Mouse (Mus musculus): ENCODE measurements around the gene Sap18b.
"Not testable (repeated sequence)": the region's sequence is repeated elsewhere in the genome, so short reads cannot be mapped to it uniquely, and the experiment has no call there.

Gene Sap18b

GRCm38 (mm10) chr8:95821266-95821665 lies 3.9 kb upstream of the Sap18b start:
- no peak for DNase-seq (ENCODE audit: extremely low read depth, low read depth)

DNA sequence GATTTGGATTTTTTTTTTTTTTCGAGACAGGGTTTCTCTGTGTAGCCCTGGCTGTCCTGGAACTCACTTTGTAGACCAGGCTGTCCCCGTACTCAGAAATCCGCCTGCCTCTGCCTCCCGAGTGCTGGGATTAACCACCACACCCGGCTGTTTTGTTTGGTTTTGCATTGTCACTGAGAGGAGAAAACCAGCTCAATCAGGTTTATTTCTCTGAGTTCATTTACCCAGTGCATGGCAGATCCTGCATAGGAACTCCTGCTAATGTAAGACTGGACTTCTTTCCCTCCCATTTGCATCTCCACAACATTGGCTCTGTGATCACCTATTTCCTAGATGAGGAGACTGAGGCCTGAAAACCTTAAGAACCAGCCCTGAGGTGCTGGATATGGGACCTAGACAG lies 3.0 kb upstream of the Sap18b start:
- DNase-seq (ENCODE audit: extremely low read depth, low read depth): no peak

DNA sequence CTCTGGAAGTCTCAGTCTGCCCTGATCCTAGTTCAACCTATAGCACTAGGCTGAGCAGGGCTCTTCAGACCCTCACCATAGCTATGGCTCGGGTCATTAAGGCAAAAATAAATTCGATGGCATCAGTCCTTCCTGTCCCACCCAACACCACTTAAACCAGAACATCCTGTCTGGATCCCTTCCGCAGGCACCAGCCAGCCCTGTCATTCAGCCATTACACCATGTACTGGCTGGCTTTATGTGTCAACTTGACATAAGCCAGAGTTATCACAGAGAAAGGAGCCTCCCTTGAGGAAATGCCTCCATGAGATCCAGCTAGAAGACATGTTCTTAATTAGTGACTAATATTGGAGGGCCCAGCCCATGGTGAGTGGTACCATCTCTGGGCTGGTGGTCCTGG lies 2.4 kb upstream of the Sap18b start:
- no peak for DNase-seq (ENCODE audit: extremely low read depth, low read depth)

GRCm38 (mm10) chr8:95830144-95830543 lies 5.0 kb downstream of the Sap18b start:
- no peak for DNase-seq (ENCODE audit: extremely low read depth, low read depth)

- DNase-seq (ENCODE audit: extremely low read depth, low read depth): peak; percentile 64
Observed at GRCm38 (mm10) chr8:95832603-95833434, 7.7 kb downstream of the Sap18b start.

- DNase-seq (ENCODE audit: extremely low read depth, low read depth): no peak
Observed at GRCm38 (mm10) chr8:95833435-95833984, 8.4 kb downstream of the Sap18b start.

GRCm38 (mm10) chr8:95835891-95836290 lies 10.7 kb downstream of the Sap18b start:
- DNase-seq (ENCODE audit: extremely low read depth, low read depth): no peak

DNA sequence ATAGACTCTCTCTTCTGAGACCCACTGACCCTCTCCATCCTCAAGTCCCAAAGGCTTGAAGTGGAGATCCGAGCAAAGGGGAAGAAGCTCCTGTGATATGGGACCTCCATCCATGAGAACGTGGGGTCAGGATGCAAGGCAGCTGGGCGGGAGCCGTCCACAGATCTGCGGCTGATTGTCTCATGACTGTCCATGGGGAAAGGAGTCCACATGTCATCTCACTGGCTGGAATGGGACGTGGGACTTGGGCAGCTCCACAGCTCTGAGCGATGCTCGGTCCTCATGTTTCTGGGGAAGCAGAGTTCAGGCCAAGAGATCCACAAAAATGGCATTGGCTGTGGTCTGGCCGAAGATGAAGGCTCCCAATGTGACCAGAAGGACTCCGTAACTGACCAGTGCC lies 12.1 kb downstream of the Sap18b start:
- no peak for DNase-seq (ENCODE audit: extremely low read depth, low read depth)

GRCm38 (mm10) chr8:95839289-95839688 lies 14.1 kb downstream of the Sap18b start:
- DNase-seq (ENCODE audit: extremely low read depth, low read depth): no peak

DNA sequence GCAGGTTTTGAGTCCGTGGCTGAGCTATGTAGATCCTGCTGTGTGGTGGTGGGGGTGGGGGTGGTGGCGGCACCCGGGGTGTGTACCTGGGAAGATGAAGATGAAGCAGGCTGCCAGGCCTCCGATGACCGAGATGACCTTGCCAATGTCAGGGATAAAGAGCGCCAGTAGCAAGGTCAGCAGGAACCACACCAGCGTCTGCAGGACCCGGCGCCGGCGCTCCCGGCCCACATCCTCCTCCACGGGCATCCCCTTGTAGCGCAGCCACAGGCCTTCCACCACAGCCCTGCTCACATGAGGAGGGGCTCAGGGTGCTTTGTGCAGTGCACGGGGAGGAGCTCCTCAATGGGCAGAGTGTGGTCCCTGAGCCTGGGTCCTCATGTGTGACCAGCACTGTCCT lies 16.3 kb downstream of the Sap18b start:
- no peak for DNase-seq (ENCODE audit: extremely low read depth, low read depth)

GRCm38 (mm10) chr8:95843968-95844367 lies 18.8 kb downstream of the Sap18b start:
- no peak for DNase-seq (ENCODE audit: extremely low read depth, low read depth)

- DNase-seq (ENCODE audit: extremely low read depth, low read depth): no peak
Observed at GRCm38 (mm10) chr8:95845026-95845425, 19.9 kb downstream of the Sap18b start.

DNA sequence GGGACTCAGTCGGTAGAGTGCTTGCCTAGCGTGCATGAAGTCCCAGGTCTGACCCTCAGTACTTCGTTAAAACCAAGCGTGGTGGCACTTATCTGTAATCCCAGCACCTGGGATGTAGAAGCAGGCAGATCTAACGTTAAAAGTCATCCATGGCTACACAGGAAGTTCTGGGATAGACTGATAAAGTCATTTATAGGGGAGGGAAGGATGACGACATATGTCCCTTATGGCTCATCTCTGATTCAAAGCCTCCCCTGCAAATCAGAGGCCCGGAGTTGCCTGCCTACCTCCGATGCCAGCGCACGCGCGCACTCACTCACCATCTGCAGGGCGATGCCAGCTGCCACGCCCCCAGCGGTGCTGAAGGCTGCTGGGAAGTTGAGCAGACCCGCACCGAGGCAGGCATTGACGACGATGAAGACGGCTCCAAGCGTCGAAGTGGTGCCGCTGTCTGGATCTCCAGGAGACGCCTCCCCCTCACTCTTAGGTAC lies 23.0 kb downstream of the Sap18b start:
- DNase-seq (ENCODE audit: extremely low read depth, low read depth): peak; percentile 85

DNA sequence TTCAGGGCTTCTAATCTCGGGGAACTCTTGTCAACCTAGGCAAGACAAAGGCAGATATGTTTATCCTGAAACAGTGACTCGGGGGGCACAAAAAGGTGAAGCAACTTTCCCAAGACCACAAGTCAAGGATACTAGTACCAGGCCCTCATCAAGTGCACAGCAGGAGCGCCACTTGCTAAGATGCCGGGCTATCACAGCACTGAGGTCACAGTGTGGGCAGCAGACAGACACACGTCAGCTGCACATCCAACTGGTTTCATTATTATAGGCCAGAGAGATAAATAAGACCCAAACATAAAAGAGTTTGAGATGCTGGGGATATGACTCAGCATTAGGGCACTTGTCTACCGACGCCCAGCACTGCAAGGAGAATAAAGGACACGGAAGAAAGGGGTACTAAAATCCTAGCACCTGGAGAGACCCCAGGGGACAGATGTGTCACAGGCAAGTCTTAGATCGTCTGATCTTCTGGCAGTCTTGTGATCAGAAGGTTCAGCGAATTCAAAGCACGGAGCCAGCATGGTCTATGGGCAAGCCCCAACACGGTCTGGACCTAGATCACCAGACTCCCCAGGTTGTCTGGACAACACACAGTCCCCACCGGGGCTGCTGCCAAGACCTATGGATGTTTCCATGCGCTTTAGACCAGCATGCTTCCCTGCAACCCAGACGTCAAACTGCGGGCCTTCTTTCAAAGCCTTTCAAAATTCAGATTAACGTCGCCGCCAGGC lies 23.8 kb downstream of the Sap18b start:
- no peak for DNase-seq (ENCODE audit: extremely low read depth, low read depth)

DNA sequence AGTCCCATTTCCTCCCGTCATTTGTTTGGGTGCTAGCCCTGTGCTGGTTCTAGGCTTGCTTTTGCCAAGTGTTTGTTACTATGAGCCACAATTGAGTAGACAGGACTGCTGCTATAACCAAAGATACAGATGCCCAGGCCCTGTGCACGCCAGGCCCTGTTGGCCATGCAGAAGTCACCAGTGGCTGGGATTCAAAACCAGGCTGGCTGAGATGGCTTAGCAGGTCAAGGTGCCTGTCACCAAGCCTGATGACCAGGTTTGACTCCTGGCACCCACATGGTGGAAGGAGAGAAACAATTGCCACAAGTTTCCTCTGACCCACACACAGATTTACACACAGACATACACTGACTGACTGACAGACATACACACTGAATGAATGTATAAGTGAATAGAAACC lies 25.2 kb downstream of the Sap18b start:
- no peak for DNase-seq (ENCODE audit: extremely low read depth, low read depth)

- DNase-seq (ENCODE audit: extremely low read depth, low read depth): no peak
Observed at GRCm38 (mm10) chr8:95852290-95852689, 27.1 kb downstream of the Sap18b start.

- DNase-seq (ENCODE audit: extremely low read depth, low read depth): peak; percentile 70
Observed at GRCm38 (mm10) chr8:95853102-95853843, 28.1 kb downstream of the Sap18b start, which contains the start of gene Slc38a7. Gene Slc38a7 (minus strand): TSS chr8:95853539.

DNA sequence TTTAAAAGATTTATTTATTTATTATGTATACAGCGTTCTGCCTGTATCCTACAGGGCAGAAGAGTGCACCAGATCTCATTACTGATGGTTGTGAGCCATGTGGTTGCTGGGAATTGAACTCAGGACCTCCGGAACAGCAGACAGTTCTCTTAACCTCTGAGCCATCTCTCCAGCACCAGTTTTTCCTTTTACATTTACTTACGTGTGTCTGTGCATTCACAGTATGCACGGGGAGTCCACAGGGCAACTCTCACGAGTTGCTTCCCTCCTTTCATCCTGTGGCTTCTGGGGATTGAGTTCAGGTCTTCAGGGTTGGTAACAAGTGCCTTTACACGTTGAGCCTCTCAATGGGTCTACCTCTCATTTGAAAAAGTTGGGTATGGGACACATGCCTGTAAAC lies 29.0 kb downstream of the Sap18b start:
- no peak for DNase-seq (ENCODE audit: extremely low read depth, low read depth)

DNA sequence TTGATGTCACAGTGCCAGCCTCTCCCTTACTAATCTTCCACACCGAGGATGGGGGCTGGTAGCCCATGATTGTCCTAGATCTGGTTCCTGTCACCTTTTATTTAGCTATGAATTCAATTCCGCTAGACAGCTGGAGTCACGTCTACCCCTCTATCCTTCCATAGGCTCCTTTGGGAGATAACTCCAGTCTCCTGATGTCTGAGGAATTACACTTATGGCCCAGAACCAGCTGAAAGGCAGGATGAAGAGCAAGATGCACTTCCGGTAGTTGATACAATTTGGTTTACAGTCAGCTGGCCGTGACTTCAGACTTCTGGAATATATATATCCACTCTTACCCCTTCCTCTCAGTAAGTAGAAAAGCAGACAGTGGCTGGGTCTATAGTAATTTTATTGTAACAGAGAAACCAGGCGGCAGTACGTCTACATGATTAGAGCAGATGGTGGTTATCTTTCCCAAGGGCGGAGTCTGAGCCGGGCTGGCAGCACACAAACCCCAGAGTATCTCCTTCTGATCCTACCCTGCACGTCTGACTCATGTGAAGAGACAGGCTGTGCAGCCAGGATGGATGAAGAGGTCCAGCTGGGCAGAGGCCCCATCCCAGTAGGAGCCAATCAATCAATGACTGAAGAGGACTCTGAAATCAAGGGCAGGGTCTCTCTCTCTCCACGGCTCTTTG lies 38.8 kb downstream of the Sap18b start:
- not testable (repeated sequence) for DNase-seq (ENCODE audit: extremely low read depth, low read depth)

- not testable (repeated sequence) for DNase-seq (ENCODE audit: extremely low read depth, low read depth)
Observed at GRCm38 (mm10) chr8:95864851-95865250, 39.7 kb downstream of the Sap18b start.

GRCm38 (mm10) chr8:95871690-95872089 lies 46.5 kb downstream of the Sap18b start:
- no peak for DNase-seq (ENCODE audit: extremely low read depth, low read depth)
